Mouse (Mus musculus): ENCODE data around the gene Rgl1. TPM values are rescaled to one million over a fixed set of nuclear protein-coding genes. Genes with fewer than 3 reads are reported as not detected.

The Rgl1 gene
- polyA plus RNA-seq, 1 experiment, result 1.1 TPM

- no peaks in the 10 kb centered on the region for H3K36me3 ChIP-seq (replicated peaks; ENCODE audit: low read length)
- no peak for TF ChIP-seq FLI1 (IDR thresholded peaks at IDR 0.05; ENCODE audit: low read length)
- no peak for TF ChIP-seq GATA1 (IDR thresholded peaks at IDR 0.05; ENCODE audit: borderline replicate concordance, low read length)
- H3K27me3 ChIP-seq (replicated peaks), result peaks cover 33% of the 10 kb centered on the region
- H3K4me1 ChIP-seq, result peaks cover 26% of the 10 kb centered on the region
- H3K4me3 ChIP-seq (replicated peaks), result no peak overlapping the region
- peaks cover 5% of the 10 kb centered on the region; the same call in 1 of the 2 replicates for H3K9me3 ChIP-seq
Measured at GRCm38 (mm10) chr1:152724286-152724685, 41.9 kb downstream of the Rgl1 start.

DNA sequence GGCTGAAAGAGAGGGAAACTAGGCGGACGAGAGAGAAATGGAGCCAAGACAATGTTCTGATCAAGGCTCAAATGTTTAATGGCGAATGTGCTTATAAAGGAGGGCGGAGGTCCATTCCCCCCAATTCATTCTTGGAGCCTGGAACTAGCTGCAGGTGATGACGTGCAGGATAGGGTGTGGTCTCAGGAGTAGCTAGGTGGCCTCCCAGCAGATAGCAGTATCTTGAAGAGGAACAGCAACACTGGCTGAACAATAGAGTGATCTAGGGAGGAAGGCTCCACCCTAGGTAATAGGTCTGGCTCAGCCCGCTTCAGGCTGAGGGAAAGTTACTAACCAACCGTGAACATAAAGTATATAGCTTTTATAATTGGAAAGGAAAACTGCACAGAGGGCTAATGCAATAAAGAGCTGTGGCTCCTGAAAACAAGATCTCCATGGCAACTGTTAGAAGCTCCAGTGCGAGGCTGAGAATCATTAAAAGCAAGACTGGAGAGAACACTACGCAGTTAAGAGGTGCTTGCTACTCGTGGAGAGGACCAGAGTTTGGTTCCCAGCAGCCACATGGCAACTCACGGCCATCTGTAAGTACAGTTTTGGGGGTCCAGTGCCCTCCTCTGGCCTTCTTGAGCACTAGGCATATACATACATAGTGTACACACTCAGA is 44.5 kb downstream of the Rgl1 start:
- Histone ChIP-seq H3K4me3 (replicated peaks) (no peak overlapping the region), H3K36me3 (replicated peaks; ENCODE audit: low read length) (no peaks in the 10 kb centered on the region), H3K4me1 (peaks cover 17% of the 10 kb centered on the region), H3K9me3 (peaks cover 7% of the 10 kb centered on the region; the same call in 1 of the 2 replicates), H3K27me3 (replicated peaks) (peaks cover 54% of the 10 kb centered on the region)
- TF ChIP-seq GATA1 (IDR thresholded peaks at IDR 0.05; ENCODE audit: borderline replicate concordance, low read length) (no peak), FLI1 (IDR thresholded peaks at IDR 0.05; ENCODE audit: low read length) (no peak)

GRCm38 (mm10) chr1:152720969-152721368 is 45.2 kb downstream of the Rgl1 start:
- TF ChIP-seq GATA1 (IDR thresholded peaks at IDR 0.05; ENCODE audit: borderline replicate concordance, low read length), result no peak
- no peak for TF ChIP-seq FLI1 (IDR thresholded peaks at IDR 0.05; ENCODE audit: low read length)
- H3K36me3 ChIP-seq (replicated peaks; ENCODE audit: low read length), result no peaks in the 10 kb centered on the region
- peaks cover 15% of the 10 kb centered on the region for H3K4me1 ChIP-seq
- peaks cover 55% of the 10 kb centered on the region for H3K27me3 ChIP-seq (replicated peaks)
- H3K4me3 ChIP-seq (replicated peaks), result peak overlapping the region; percentile 33
- H3K9me3 ChIP-seq, result peaks cover 7% of the 10 kb centered on the region; the same call in 1 of the 2 replicates

DNA sequence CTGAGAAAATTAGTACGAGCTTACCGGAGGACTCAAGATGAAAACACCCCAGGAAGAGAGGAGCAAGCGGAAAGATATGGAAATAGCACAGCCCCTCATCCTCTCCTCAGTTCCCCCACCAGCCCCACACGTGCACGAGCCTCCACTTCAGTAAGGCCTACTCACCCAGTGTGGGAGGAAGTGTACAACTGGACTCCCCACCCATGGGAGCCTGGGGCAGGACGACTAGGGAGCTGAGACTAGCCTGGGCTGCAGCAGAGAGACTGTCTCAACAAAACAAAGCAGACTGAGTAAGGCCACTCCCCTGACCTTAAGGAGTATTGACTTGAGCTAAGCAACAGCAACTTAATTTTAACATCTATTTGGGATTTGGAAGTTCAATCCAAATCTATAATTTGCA is 48.0 kb downstream of the Rgl1 start:
- Histone ChIP-seq H3K9me3 (peaks cover 7% of the 10 kb centered on the region; the same call in 1 of the 2 replicates), H3K4me1 (peaks cover 15% of the 10 kb centered on the region), H3K27me3 (replicated peaks) (peaks cover 57% of the 10 kb centered on the region), H3K4me3 (replicated peaks) (no peak overlapping the region), H3K36me3 (replicated peaks; ENCODE audit: low read length) (no peaks in the 10 kb centered on the region)
- TF ChIP-seq FLI1 (IDR thresholded peaks at IDR 0.05; ENCODE audit: low read length) (no peak), GATA1 (IDR thresholded peaks at IDR 0.05; ENCODE audit: borderline replicate concordance, low read length) (no peak)

GRCm38 (mm10) chr1:152717329-152717728 is 48.8 kb downstream of the Rgl1 start:
- H3K27me3 ChIP-seq (replicated peaks), result peaks cover 63% of the 10 kb centered on the region
- no peaks in the 10 kb centered on the region for H3K36me3 ChIP-seq (replicated peaks; ENCODE audit: low read length)
- peaks cover 7% of the 10 kb centered on the region; the same call in 1 of the 2 replicates for H3K9me3 ChIP-seq
- TF ChIP-seq FLI1 (IDR thresholded peaks at IDR 0.05; ENCODE audit: low read length) (no peak), GATA1 (IDR thresholded peaks at IDR 0.05; ENCODE audit: borderline replicate concordance, low read length) (no peak)
- H3K4me1 ChIP-seq, result peaks cover 15% of the 10 kb centered on the region
- no peak overlapping the region for H3K4me3 ChIP-seq (replicated peaks)

- Histone ChIP-seq H3K36me3 (replicated peaks; ENCODE audit: low read length) (no peaks in the 10 kb centered on the region), H3K9me3 (peaks cover 3% of the 10 kb centered on the region; the same call in 1 of the 2 replicates), H3K4me1 (no peaks in the 10 kb centered on the region), H3K4me3 (replicated peaks) (no peak overlapping the region), H3K27me3 (replicated peaks) (peaks cover 60% of the 10 kb centered on the region)
- TF ChIP-seq GATA1 (IDR thresholded peaks at IDR 0.05; ENCODE audit: borderline replicate concordance, low read length), result no peak
- TF ChIP-seq FLI1 (IDR thresholded peaks at IDR 0.05; ENCODE audit: low read length), result no peak
Measured at GRCm38 (mm10) chr1:152714405-152714804, 51.7 kb downstream of the Rgl1 start.

GRCm38 (mm10) chr1:152713924-152714323 is 52.2 kb downstream of the Rgl1 start:
- Histone ChIP-seq H3K4me1 (no peaks in the 10 kb centered on the region), H3K36me3 (replicated peaks; ENCODE audit: low read length) (no peaks in the 10 kb centered on the region), H3K9me3 (peaks cover 3% of the 10 kb centered on the region; the same call in 1 of the 2 replicates), H3K27me3 (replicated peaks) (peaks cover 60% of the 10 kb centered on the region), H3K4me3 (replicated peaks) (no peak overlapping the region)
- TF ChIP-seq GATA1 (IDR thresholded peaks at IDR 0.05; ENCODE audit: borderline replicate concordance, low read length) (no peak), FLI1 (IDR thresholded peaks at IDR 0.05; ENCODE audit: low read length) (no peak)

DNA sequence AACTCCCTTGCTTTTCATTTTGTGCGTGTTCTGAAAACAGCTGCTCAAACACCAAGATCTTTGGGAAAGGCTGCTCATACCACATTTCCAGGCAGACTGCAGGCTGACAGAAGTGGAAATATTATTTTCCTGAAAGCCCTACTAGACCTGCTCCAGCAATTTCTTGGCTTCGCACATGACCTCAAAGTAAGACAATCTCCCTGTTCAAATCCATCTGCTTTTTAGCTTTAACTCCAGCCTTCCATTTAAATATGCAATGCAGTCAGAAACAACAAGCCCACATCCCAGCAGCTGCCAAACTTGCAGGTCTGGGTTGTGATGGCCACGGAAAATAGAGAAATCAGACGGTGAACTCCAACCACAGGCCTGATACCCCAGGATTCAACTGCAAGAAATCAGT is 55.1 kb downstream of the Rgl1 start:
- Histone ChIP-seq H3K4me3 (replicated peaks) (no peak overlapping the region), H3K27me3 (replicated peaks) (peaks cover 61% of the 10 kb centered on the region), H3K4me1 (no peaks in the 10 kb centered on the region), H3K36me3 (replicated peaks; ENCODE audit: low read length) (no peaks in the 10 kb centered on the region), H3K9me3 (no peaks in the 10 kb centered on the region)
- TF ChIP-seq GATA1 (IDR thresholded peaks at IDR 0.05; ENCODE audit: borderline replicate concordance, low read length) (no peak), FLI1 (IDR thresholded peaks at IDR 0.05; ENCODE audit: low read length) (no peak)

DNA sequence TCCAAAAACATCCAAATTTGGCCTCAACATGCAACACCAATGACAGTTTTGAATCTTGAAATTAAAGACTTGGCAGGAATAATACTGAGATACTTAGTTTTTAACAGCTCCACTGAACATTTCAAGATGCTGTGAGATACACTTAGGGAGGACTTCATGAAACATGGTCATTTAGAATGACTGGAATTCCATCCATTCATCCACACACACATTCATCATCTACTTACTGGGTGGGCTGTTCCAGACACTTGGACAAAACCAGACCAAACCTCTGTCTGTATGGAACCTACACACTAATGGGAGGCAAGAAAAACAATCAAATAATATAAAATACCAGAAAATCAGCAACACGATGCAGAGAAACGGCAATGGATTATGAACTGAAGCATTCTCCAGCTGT is 58.6 kb downstream of the Rgl1 start:
- no peak overlapping the region for H3K4me3 ChIP-seq (replicated peaks)
- no peaks in the 10 kb centered on the region for H3K36me3 ChIP-seq (replicated peaks; ENCODE audit: low read length)
- H3K9me3 ChIP-seq, result peaks cover 7% of the 10 kb centered on the region
- TF ChIP-seq FLI1 (IDR thresholded peaks at IDR 0.05; ENCODE audit: low read length) (no peak), GATA1 (IDR thresholded peaks at IDR 0.05; ENCODE audit: borderline replicate concordance, low read length) (no peak)
- H3K27me3 ChIP-seq (replicated peaks), result peaks cover 75% of the 10 kb centered on the region
- peaks cover 6% of the 10 kb centered on the region for H3K4me1 ChIP-seq

DNA sequence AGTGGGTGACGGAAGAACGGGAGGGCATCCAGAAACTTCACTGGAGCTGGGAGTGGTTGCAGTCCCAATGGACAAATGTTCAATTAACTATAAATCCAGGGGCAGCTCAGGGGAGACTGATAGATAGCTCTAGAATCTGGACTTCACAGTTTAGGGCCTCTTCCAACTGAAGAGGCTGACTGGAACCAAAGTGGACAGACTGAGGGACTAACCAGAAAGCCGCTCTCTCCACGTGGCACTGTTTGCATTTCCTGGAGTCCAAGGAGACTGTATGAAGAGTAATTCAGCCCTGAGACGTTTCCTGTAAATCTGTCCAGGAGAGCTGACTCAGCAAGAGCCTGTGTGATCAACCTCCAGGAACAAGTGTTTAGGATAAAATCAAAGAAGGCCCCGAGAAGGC is 62.2 kb downstream of the Rgl1 start:
- no peak overlapping the region for H3K4me3 ChIP-seq (replicated peaks)
- TF ChIP-seq GATA1 (IDR thresholded peaks at IDR 0.05; ENCODE audit: borderline replicate concordance, low read length), result no peak
- no peak for TF ChIP-seq FLI1 (IDR thresholded peaks at IDR 0.05; ENCODE audit: low read length)
- peaks cover 6% of the 10 kb centered on the region for H3K4me1 ChIP-seq

More for the DNA sequence above, 62.2 kb downstream of the Rgl1 start:
- Histone ChIP-seq H3K27me3 (replicated peaks) (peaks cover 71% of the 10 kb centered on the region), H3K9me3 (peaks cover 7% of the 10 kb centered on the region), H3K36me3 (replicated peaks; ENCODE audit: low read length) (no peaks in the 10 kb centered on the region)

Measured in megakaryocyte, embryonic 14.5 days (primary cell).